Mouse (Mus musculus): ENCODE results near the gene Cngb1. TPM values are rescaled to one million over a fixed set of nuclear protein-coding genes. Genes with fewer than 3 reads are reported as not detected.

Gene Cngb1
- total and polyA plus RNA-seq, 3 experiments = 0.03 TPM; not detected in 2

GRCm38 (mm10) chr8:95226251-95227150 lies 79.9 kb downstream of the Cngb1 start:
- no peak for DNase-seq (ENCODE audit: low read depth, low spot score)
- TF ChIP-seq GABPA (IDR thresholded peaks at IDR 0.05; ENCODE audit: low read depth, low read length) (no peak), ZNF384 (IDR thresholded peaks at IDR 0.05; ENCODE audit: low read depth, low read length) (no peak), KAT2A (conservative IDR thresholded peaks at IDR 0.05; ENCODE audit: low read depth, low read length) (no peak), TCF12 (IDR thresholded peaks at IDR 0.05; ENCODE audit: low read depth, low read length) (no peak), JUND (IDR thresholded peaks at IDR 0.05; ENCODE audit: low read depth, low read length) (no peak), ZC3H11A (IDR thresholded peaks at IDR 0.05; ENCODE audit: low read depth, low read length) (no peak), SMC3 (IDR thresholded peaks at IDR 0.05; ENCODE audit: low read depth, low read length) (no peak), RAD21 (IDR thresholded peaks at IDR 0.05; ENCODE audit: low read depth, low read length) (no peak), CHD1 (IDR thresholded peaks at IDR 0.05; ENCODE audit: low read depth, low read length) (no peak)
- no peaks in the 10 kb centered on the region for H3K9me3 ChIP-seq (replicated peaks; ENCODE audit: insufficient read depth, low read length)

GRCm38 (mm10) chr8:95223969-95224368 lies 82.4 kb downstream of the Cngb1 start:
- no peaks in the 10 kb centered on the region for H3K79me2 ChIP-seq (ENCODE audit: control insufficient read depth, insufficient read depth, low read length, poor library complexity)
- H3K9me3 ChIP-seq (replicated peaks; ENCODE audit: insufficient read depth, low read length) = no peaks in the 10 kb centered on the region
- H3K9ac ChIP-seq (ENCODE audit: control insufficient read depth, low read depth, low read length, poor library complexity, severe bottlenecking) = no peak overlapping the region; the same call in 1 of the 2 replicates
- no peaks in the 10 kb centered on the region for H3K27me3 ChIP-seq (ENCODE audit: control insufficient read depth in 1 of 2, insufficient read depth in 2 of 2, low read length in 2 of 2)
- H3K4me3 ChIP-seq (ENCODE audit: control insufficient read depth in 1 of 2, insufficient read depth in 1 of 2, low read depth in 2 of 2, low read length in 2 of 2) = peak overlapping the region in 1 of 2 experiments; percentile 2; a peak in 1 of 4 replicates
- DNase-seq (ENCODE audit: low read depth, low spot score) = peak; percentile 61
- peak overlapping the region; percentile 37; the same call in 1 of the 2 replicates for H3K27ac ChIP-seq (ENCODE audit: control insufficient read depth, low read depth, low read length)
- TF ChIP-seq GATA1 (IDR thresholded peaks at IDR 0.05; ENCODE audit: low read depth, low read length) (peak; percentile 77), MEF2A (IDR thresholded peaks at IDR 0.05; ENCODE audit: extremely low read depth, insufficient replicate concordance, low read depth, low read length, poor library complexity, severe bottlenecking) (no peak), EP300 (IDR thresholded peaks at IDR 0.05; ENCODE audit: low read depth in 1 of 2, low read length in 2 of 2) (peak; percentile 50 to 71; a peak in 3 of 4 replicates), ETS1 (IDR thresholded peaks at IDR 0.05; ENCODE audit: low read depth, low read length) (0 out of 2 replicates have a peak, but pooled peaks have one; percentile 15)
- H3K4me1 ChIP-seq (ENCODE audit: control insufficient read depth in 1 of 2, insufficient read depth in 2 of 2, low read length in 2 of 2) = peaks cover 16 to 22% of the 10 kb centered on the region in 2 experiments; a peak in 3 of 4 replicates
- H3K36me3 ChIP-seq (ENCODE audit: control insufficient read depth in 1 of 2, insufficient read depth in 2 of 2, low read length in 2 of 2) = peaks cover 0 to 17% of the 10 kb centered on the region in 2 experiments; a peak in 2 of 4 replicates

More at GRCm38 (mm10) chr8:95226251-95227150, 79.9 kb downstream of the Cngb1 start:
- Histone ChIP-seq H3K4me3 (ENCODE audit: control insufficient read depth in 1 of 2, insufficient read depth in 1 of 2, low read depth in 2 of 2, low read length in 2 of 2) (no peak overlapping the region), H3K36me3 (ENCODE audit: control insufficient read depth in 1 of 2, insufficient read depth in 2 of 2, low read length in 2 of 2) (peaks cover 0 to 17% of the 10 kb centered on the region in 2 experiments; a peak in 2 of 4 replicates), H3K4me1 (ENCODE audit: control insufficient read depth in 1 of 2, insufficient read depth in 2 of 2, low read length in 2 of 2) (peaks cover 16 to 22% of the 10 kb centered on the region in 2 experiments; a peak in 3 of 4 replicates), H3K9ac (ENCODE audit: control insufficient read depth, low read depth, low read length, poor library complexity, severe bottlenecking) (no peak overlapping the region), H3K27me3 (ENCODE audit: control insufficient read depth in 1 of 2, insufficient read depth in 2 of 2, low read length in 2 of 2) (no peaks in the 10 kb centered on the region), H3K79me2 (ENCODE audit: control insufficient read depth, insufficient read depth, low read length, poor library complexity) (no peaks in the 10 kb centered on the region), H3K27ac (ENCODE audit: control insufficient read depth, low read depth, low read length) (no peak overlapping the region)
